Mouse (Mus musculus) testis, adult 2 months (tissue): ENCODE data around the gene Hpn. TPM values are rescaled to one million over a fixed set of nuclear protein-coding genes. Genes with fewer than 3 reads are reported as not detected.

ENCODE experiments used
- H3K27ac ChIP-seq: fragments of 200-500 bp; 2 replicates; pipeline ENCODE4 v1.5.1; 2012; ENCODE audit warnings: low read depth, low read length; ENCODE audit not compliant: control insufficient read depth, insufficient read depth
- H3K27me3 ChIP-seq: fragments of 200-500 bp; 2 replicates; pipeline ENCODE4 v1.6.1; 2012; ENCODE audit warnings: mild to moderate bottlenecking, low read length, moderate library complexity; ENCODE audit not compliant: control insufficient read depth, insufficient read depth
- H3K36me3 ChIP-seq: fragments of 200-500 bp; 2 replicates; pipeline ENCODE4 v1.6.1; 2012; ENCODE audit warnings: mild to moderate bottlenecking, low read length; ENCODE audit not compliant: control insufficient read depth, insufficient read depth
- H3K4me1 ChIP-seq: fragments of 200-500 bp; 2 replicates; pipeline ENCODE4 v1.6.1; 2012; ENCODE audit warnings: low read length; ENCODE audit not compliant: control insufficient read depth, insufficient read depth
- H3K4me3 ChIP-seq: fragments of 200-500 bp; 2 replicates; pipeline ENCODE4 v1.5.1; 2012; ENCODE audit warnings: low read depth, mild to moderate bottlenecking, low read length, moderate library complexity, mixed read lengths; ENCODE audit not compliant: control insufficient read depth
- CTCF ChIP-seq: fragments of 200-500 bp; IDR thresholded peaks from 2 replicates; pipeline ENCODE4 v1.5.1; 2012; ENCODE audit warnings: low read depth, mild to moderate bottlenecking, inconsistent platforms, low read length, moderate library complexity; ENCODE audit not compliant: control insufficient read depth, insufficient read depth, insufficient replicate concordance
- POLR2A ChIP-seq: fragments of 200-500 bp; IDR thresholded peaks from 2 replicates; pipeline ENCODE4 v1.6.1; 2012; ENCODE audit warnings: low read depth, mild to moderate bottlenecking, inconsistent platforms, low read length, moderate library complexity; ENCODE audit not compliant: control insufficient read depth
- polyA plus RNA-seq: library from polyadenylated mRNA; depleted of rRNA; stranded (reverse); fragments of >200 nt; gene quantifications from 2 replicates; pipeline ENCODE4 v1.2.3, GENCODE M21; 2012

Hpn gene
- polyA plus RNA-seq, 1 experiment: 0.73 TPM

- H3K36me3 ChIP-seq: no peaks in the 10 kb centered on the region
- H3K4me3 ChIP-seq: peak overlapping the region; percentile 85
- peak overlapping the region; percentile 14 for H3K27ac ChIP-seq
- peaks cover 32% of the 10 kb centered on the region for H3K4me1 ChIP-seq
- no peak for TF ChIP-seq CTCF
- no peak for TF ChIP-seq POLR2A
- H3K27me3 ChIP-seq: no peaks in the 10 kb centered on the region
Observed at GRCm38 (mm10) chr7:31149751-31150565, 34.9 kb upstream of the Hpn start.

GRCm38 (mm10) chr7:31149271-31149670 is 34.2 kb upstream of the Hpn start:
- H3K27me3 ChIP-seq: no peaks in the 10 kb centered on the region
- peaks cover 32% of the 10 kb centered on the region for H3K4me1 ChIP-seq
- H3K36me3 ChIP-seq: no peaks in the 10 kb centered on the region
- no peak for TF ChIP-seq POLR2A
- no peak for TF ChIP-seq CTCF
- H3K4me3 ChIP-seq: peak overlapping the region; percentile 60
- no peak overlapping the region for H3K27ac ChIP-seq

- TF ChIP-seq POLR2A: peak; percentile 28; the same call in 1 of the 2 replicates
- no peak for TF ChIP-seq CTCF
- H3K27ac ChIP-seq: peak overlapping the region; percentile 49
- no peaks in the 10 kb centered on the region for H3K27me3 ChIP-seq
- H3K4me1 ChIP-seq: peaks cover 32% of the 10 kb centered on the region
- no peaks in the 10 kb centered on the region for H3K36me3 ChIP-seq
- H3K4me3 ChIP-seq: peak overlapping the region; percentile 31
Observed at GRCm38 (mm10) chr7:31148756-31149155, 33.7 kb upstream of the Hpn start.

GRCm38 (mm10) chr7:31148086-31148485 is 33.0 kb upstream of the Hpn start:
- Histone ChIP-seq H3K27me3 (no peaks in the 10 kb centered on the region), H3K4me3 (no peak overlapping the region), H3K36me3 (no peaks in the 10 kb centered on the region), H3K4me1 (peaks cover 32% of the 10 kb centered on the region), H3K27ac (no peak overlapping the region)
- no peak for TF ChIP-seq POLR2A
- no peak for TF ChIP-seq CTCF

- TF ChIP-seq CTCF (no peak), POLR2A (no peak)
- H3K27me3 ChIP-seq: no peaks in the 10 kb centered on the region
- H3K4me1 ChIP-seq: peaks cover 25% of the 10 kb centered on the region
- H3K27ac ChIP-seq: peak overlapping the region; percentile 19; the same call in 1 of the 2 replicates
- H3K36me3 ChIP-seq: no peaks in the 10 kb centered on the region
- H3K4me3 ChIP-seq: no peak overlapping the region
Observed at GRCm38 (mm10) chr7:31145596-31146160, 30.6 kb upstream of the Hpn start.

GRCm38 (mm10) chr7:31144886-31145285 is 29.8 kb upstream of the Hpn start:
- no peak overlapping the region; the same call in 1 of the 2 replicates for H3K27ac ChIP-seq
- H3K27me3 ChIP-seq: no peaks in the 10 kb centered on the region
- TF ChIP-seq CTCF (peak; percentile 20; the same call in 1 of the 2 replicates), POLR2A (no peak)
- no peaks in the 10 kb centered on the region for H3K36me3 ChIP-seq
- no peak overlapping the region for H3K4me3 ChIP-seq
- H3K4me1 ChIP-seq: peaks cover 25% of the 10 kb centered on the region

- Histone ChIP-seq H3K36me3 (no peaks in the 10 kb centered on the region), H3K27ac (no peak overlapping the region), H3K4me3 (no peak overlapping the region), H3K4me1 (no peaks in the 10 kb centered on the region; the same call in 1 of the 2 replicates), H3K27me3 (no peaks in the 10 kb centered on the region)
- TF ChIP-seq CTCF (no peak), POLR2A (no peak)
Observed at GRCm38 (mm10) chr7:31140941-31141340, 25.9 kb upstream of the Hpn start.
